Mouse (Mus musculus): ENCODE measurements around the gene 4930470P17Rik.

DNA sequence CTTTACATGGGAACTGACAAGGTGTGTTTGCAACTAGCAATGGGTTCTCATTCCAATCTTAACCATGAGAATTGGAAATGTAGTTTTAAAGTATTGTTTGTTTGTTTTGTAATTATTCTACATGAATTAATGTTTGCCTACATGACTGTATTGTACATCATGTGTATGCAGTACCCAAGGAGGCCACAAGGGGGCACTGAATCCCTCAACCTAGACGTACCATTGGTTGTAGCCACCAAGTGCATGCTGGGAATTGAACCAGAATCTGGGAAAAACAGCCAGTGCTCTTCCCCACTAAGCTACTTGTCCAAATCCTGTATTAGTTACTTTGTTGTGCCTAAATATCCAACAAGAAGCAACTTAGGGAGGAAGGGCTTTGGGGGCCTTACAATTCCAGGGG is 49.7 kb upstream of the 4930470P17Rik start:
- TF ChIP-seq POLR2A (IDR thresholded peaks at IDR 0.05; ENCODE audit: borderline replicate concordance, low read depth, low read length) (no peak), CTCF (IDR thresholded peaks at IDR 0.05; ENCODE audit: low read depth, low read length) (no peak)

Measured in bone marrow macrophage, adult 2 months (primary cell).